In genomic region chr8:48522004-48522403, GRCm38 (mm10) we compare ENCODE assay signal across 14 mouse cellular contexts.
"Had no signal": no experiment of that assay in that cellular context is flagged by ENCODE, and none has a peak within 500 bp of the region (broad histone marks: within the 10 kb centered on the region; RNA-seq: fewer than 3 reads in every experiment).

No protein-coding gene starts in this region.

- H3K4me1 ChIP-seq: limb, embryonic 15.5 days; liver, embryonic 12.5 days; midbrain, embryonic 10.5 days; stomach, embryonic 15.5 days had no signal

- H3K9me3 ChIP-seq: kidney, embryonic 15.5 days; limb, embryonic 15.5 days; liver, embryonic 12.5 days; midbrain, embryonic 10.5 days; stomach, embryonic 15.5 days had no signal

- ATAC-seq: liver, embryonic 12.5 days had no signal

- H3K27ac ChIP-seq: kidney, embryonic 15.5 days; limb, embryonic 15.5 days; liver, embryonic 12.5 days; midbrain, embryonic 10.5 days; stomach, embryonic 15.5 days had no signal

- H3K27me3 ChIP-seq: kidney, embryonic 15.5 days; limb, embryonic 15.5 days; liver, embryonic 12.5 days; stomach, embryonic 15.5 days had no signal

- H3K9ac ChIP-seq: kidney, embryonic 15.5 days; limb, embryonic 15.5 days; liver, embryonic 12.5 days; lung, embryonic 14.5 days; stomach, embryonic 15.5 days had no signal

- H3K4me3 ChIP-seq: kidney, embryonic 15.5 days; limb, embryonic 15.5 days; liver, embryonic 12.5 days; midbrain, embryonic 10.5 days; stomach, embryonic 15.5 days had no signal

- H3K4me2 ChIP-seq: kidney, embryonic 15.5 days; limb, embryonic 15.5 days; liver, embryonic 12.5 days; lung, embryonic 14.5 days; stomach, embryonic 15.5 days had no signal

- DNase-seq: kidney, adult 2 months; kidney, postnatal 14 days; layer of hippocampus, adult 9-11 months; layer of hippocampus, postnatal 36 days; lung, embryonic 14.5 days; lung, postnatal 10 days; lung, postnatal 4 days; right cerebral cortex, postnatal 4 days; thymus, postnatal 4 days had no signal

- H3K36me3 ChIP-seq: kidney, embryonic 15.5 days; limb, embryonic 15.5 days; liver, embryonic 12.5 days; stomach, embryonic 15.5 days had no signal
